Mouse (Mus musculus) neural tube, embryonic 15.5 days (tissue): ENCODE measurements around the gene Jak2. TPM values are rescaled to one million over a fixed set of nuclear protein-coding genes. Genes with fewer than 3 reads are reported as not detected.

ENCODE experiments used
- ATAC-seq: fragments of 200-750 bp; cut with Nextera tagmentation; 2 replicates; pipeline ENCODE4 v1.8.0; 2017; ENCODE audit warnings: mild to moderate bottlenecking, moderate TSS enrichment, moderate library complexity; ENCODE audit not compliant: low FRiP score
- H3K27ac ChIP-seq: fragments of 300-500 bp; sonication (generic); replicated peaks from 2 replicates; pipeline ENCODE4 v1.5.1; 2015; ENCODE audit warnings: mild to moderate bottlenecking, inconsistent platforms
- H3K27me3 ChIP-seq: fragments of 300-500 bp; sonication (generic); replicated peaks from 2 replicates; pipeline ENCODE4 v1.6.1; 2015; ENCODE audit warnings: inconsistent platforms
- H3K36me3 ChIP-seq: fragments of 300-500 bp; sonication (generic); 2 replicates; pipeline ENCODE4 v1.6.1; 2015; ENCODE audit warnings: inconsistent platforms
- H3K4me1 ChIP-seq: fragments of 300-500 bp; sonication (generic); 2 replicates; pipeline ENCODE4 v1.6.1; 2015; ENCODE audit warnings: inconsistent platforms
- H3K4me2 ChIP-seq: fragments of 300-500 bp; sonication (generic); 2 replicates; pipeline ENCODE4 v1.6.1; 2015; ENCODE audit warnings: inconsistent platforms, mild to moderate bottlenecking, moderate library complexity
- H3K4me3 ChIP-seq: fragments of 300-500 bp; sonication (generic); replicated peaks from 2 replicates; pipeline ENCODE4 v1.5.1; 2015; ENCODE audit warnings: mild to moderate bottlenecking, inconsistent platforms
- H3K9ac ChIP-seq: fragments of 300-500 bp; sonication (generic); replicated peaks from 2 replicates; pipeline ENCODE4 v1.6.1; 2015; ENCODE audit warnings: mild to moderate bottlenecking, inconsistent platforms
- H3K9me3 ChIP-seq: fragments of 300-500 bp; sonication (generic); replicated peaks from 2 replicates; pipeline ENCODE4 v1.6.1; 2016; ENCODE audit warnings: inconsistent platforms
- WGBS: fragments of 180-500 bp; shearing (Covaris S2); methylation state at CpG from one replicate; pipeline ENCODE4 v1.1.7; 2015; ENCODE audit warnings: mixed read lengths; 5-methylcytosine and 5-hydroxymethylcytosine counted together
- polyA plus RNA-seq: library from polyadenylated mRNA; unstranded; fragments of >200 nt; fragmentation: Nextera tagmentation; extraction: Ambion mirVana; gene quantifications from 2 replicates; pipeline ENCODE4 v1.2.1, GENCODE M21; 2015

Jak2 gene
- polyA plus RNA-seq, 1 experiment from 2014 or later, result 11.9 TPM

DNA sequence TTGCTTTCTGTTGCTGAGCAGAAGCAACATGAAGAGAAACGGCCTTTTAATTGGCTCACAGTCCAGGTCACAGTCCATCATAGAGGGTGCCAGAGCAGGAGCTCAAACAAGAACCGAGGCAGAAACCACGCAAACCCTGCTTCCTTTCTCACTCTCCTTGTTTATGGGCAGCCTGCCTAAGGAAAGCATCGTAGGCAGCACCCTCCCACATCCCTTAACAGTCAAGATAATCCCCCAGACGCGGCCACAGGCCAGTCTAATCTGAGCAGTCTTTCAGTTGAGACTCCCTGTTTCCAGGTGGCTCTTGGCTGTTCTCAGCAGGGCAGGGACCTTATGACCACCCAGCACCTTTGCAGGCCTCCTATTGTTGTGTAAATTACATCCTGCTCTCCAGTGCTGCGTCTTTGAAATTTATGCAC, 33.8 kb downstream of the Jak2 start:
- no peak overlapping the region for H3K27ac ChIP-seq
- H3K4me1 ChIP-seq, result no peaks in the 10 kb centered on the region
- H3K36me3 ChIP-seq, result peaks cover 24% of the 10 kb centered on the region
- H3K9me3 ChIP-seq, result no peaks in the 10 kb centered on the region
- 23% methylated on average over 7 of the region's 7 CpGs for WGBS
- H3K27me3 ChIP-seq, result no peaks in the 10 kb centered on the region
- H3K4me3 ChIP-seq, result no peak overlapping the region
- no peak for ATAC-seq
- no peak overlapping the region for H3K9ac ChIP-seq
- no peak overlapping the region for H3K4me2 ChIP-seq

DNA sequence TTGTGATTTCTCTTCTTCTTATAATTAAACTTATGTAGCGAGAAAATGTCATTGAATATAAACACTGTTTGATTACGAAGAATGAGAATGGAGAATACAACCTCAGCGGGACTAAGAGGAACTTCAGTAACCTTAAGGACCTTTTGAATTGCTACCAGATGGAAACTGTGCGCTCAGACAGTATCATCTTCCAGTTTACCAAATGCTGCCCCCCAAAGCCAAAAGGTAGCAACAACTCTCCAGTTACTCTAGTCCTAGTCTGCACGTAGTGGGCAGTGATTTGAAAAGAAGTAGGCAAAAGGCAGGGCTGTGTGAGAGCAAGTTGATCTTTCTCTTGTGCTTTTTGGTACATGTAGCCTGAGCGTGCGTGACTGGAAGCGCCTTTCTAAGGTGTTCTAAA, 36.2 kb downstream of the Jak2 start:
- no peak for ATAC-seq

DNA sequence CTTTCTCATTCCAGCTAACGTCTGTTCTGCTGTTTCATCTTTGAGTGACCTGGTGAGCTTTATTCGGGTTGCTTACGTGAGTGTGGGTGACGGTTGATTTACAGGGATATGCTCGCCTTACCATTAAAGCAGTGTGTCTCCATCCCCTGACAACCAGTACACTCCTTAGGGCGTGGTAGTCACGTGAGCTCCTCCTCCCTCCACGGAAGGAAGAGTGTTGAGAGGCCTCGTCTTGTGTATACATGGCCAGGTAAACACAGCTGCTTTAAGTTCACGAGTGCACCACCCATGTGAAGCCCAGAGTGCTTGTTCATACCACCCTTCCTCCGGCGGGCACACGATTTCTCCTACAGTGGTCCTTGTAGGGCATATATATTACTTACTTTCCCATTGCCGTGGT, 39.9 kb downstream of the Jak2 start:
- 90% methylated on average over 14 of the region's 14 CpGs for WGBS
- H3K36me3 ChIP-seq, result peaks cover 45% of the 10 kb centered on the region
- ATAC-seq, result no peak
- H3K4me2 ChIP-seq, result no peak overlapping the region
- H3K9me3 ChIP-seq, result no peaks in the 10 kb centered on the region
- no peak overlapping the region for H3K9ac ChIP-seq
- no peaks in the 10 kb centered on the region for H3K27me3 ChIP-seq
- H3K4me3 ChIP-seq, result no peak overlapping the region
- no peaks in the 10 kb centered on the region for H3K4me1 ChIP-seq
- H3K27ac ChIP-seq, result no peak overlapping the region

More for the DNA sequence above, 36.2 kb downstream of the Jak2 start:
- Histone ChIP-seq H3K9ac (no peak overlapping the region), H3K4me3 (no peak overlapping the region), H3K27ac (no peak overlapping the region), H3K36me3 (peaks cover 40% of the 10 kb centered on the region), H3K4me1 (no peaks in the 10 kb centered on the region), H3K27me3 (no peaks in the 10 kb centered on the region), H3K4me2 (no peak overlapping the region), H3K9me3 (no peaks in the 10 kb centered on the region)
- 70% methylated on average over 8 of the region's 8 CpGs for WGBS

DNA sequence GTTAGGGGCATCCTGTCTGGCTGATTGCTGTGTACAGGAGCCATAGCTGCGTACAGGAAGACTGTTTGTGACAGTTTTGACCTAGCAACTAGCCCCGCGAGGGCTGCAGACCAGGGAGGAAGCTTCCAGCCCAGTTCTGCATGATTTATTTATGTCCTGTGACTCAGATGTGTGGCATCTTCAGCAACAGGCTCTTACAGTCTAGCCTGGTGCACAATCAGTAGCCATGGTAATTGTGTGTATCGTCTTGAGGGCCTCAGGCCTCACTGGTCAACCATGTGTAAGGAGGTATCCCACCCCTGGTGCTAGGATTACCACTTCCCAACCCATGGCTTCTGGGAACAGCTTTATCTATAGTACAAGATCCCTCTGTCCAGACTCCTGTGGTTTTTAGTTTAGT, 40.9 kb downstream of the Jak2 start:
- no peak for ATAC-seq
- WGBS, result 84% methylated on average over 4 of the region's 4 CpGs

DNA sequence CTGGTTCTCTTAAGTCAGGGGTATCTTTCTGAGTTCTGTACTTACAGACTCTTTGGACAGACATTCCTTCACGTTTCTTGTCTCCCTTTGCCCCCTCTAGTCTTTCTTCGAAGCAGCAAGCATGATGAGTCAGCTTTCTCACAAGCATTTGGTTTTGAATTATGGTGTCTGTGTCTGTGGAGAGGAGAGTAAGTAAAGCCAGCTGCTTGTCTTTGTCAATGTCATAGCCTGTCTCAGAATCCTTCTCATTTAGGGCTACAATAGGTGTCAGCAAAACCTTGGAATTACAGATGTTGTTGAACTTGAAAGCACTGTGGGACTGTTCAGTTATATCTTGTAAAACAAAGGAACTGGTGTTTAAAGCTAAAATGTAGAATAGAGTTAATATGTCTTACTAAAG, 43.1 kb downstream of the Jak2 start:
- H3K27ac ChIP-seq, result no peak overlapping the region
- no peak for ATAC-seq
- no peak overlapping the region for H3K9ac ChIP-seq
- no peaks in the 10 kb centered on the region for H3K4me1 ChIP-seq
- peaks cover 60% of the 10 kb centered on the region for H3K36me3 ChIP-seq
- H3K27me3 ChIP-seq, result no peaks in the 10 kb centered on the region
- 65% methylated on average over 2 of the region's 2 CpGs for WGBS
- H3K4me3 ChIP-seq, result no peak overlapping the region
- H3K4me2 ChIP-seq, result no peak overlapping the region
- H3K9me3 ChIP-seq, result no peaks in the 10 kb centered on the region

More for the DNA sequence above, 40.9 kb downstream of the Jak2 start:
- Histone ChIP-seq H3K4me2 (no peak overlapping the region), H3K4me1 (no peaks in the 10 kb centered on the region), H3K4me3 (no peak overlapping the region), H3K27me3 (no peaks in the 10 kb centered on the region), H3K9ac (no peak overlapping the region), H3K27ac (no peak overlapping the region), H3K36me3 (peaks cover 52% of the 10 kb centered on the region), H3K9me3 (no peaks in the 10 kb centered on the region)

DNA sequence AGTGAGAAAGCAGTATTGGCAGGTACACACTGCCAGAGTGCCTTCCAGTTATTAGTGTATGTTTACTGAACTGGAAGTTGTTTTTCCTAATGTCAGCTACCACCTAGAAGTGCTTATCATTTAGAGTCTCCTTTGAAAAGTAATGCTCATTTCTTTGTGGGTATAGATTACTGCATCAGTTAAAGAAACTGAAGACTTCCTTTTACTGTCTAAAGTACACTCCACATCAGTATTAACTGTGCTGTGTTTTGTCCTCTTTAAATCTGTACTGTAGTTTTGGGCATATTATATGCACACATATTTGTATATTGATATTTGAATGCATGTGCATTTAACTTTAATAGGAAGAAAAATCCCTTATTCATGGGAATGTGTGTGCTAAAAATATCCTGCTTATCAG, 44.5 kb downstream of the Jak2 start:
- peaks cover 66% of the 10 kb centered on the region for H3K36me3 ChIP-seq
- H3K9me3 ChIP-seq, result no peaks in the 10 kb centered on the region
- no peaks in the 10 kb centered on the region for H3K27me3 ChIP-seq
- no peaks in the 10 kb centered on the region for H3K4me1 ChIP-seq
- no peak for ATAC-seq
- H3K27ac ChIP-seq, result no peak overlapping the region
- no peak overlapping the region for H3K4me2 ChIP-seq
- H3K4me3 ChIP-seq, result no peak overlapping the region
- H3K9ac ChIP-seq, result no peak overlapping the region

DNA sequence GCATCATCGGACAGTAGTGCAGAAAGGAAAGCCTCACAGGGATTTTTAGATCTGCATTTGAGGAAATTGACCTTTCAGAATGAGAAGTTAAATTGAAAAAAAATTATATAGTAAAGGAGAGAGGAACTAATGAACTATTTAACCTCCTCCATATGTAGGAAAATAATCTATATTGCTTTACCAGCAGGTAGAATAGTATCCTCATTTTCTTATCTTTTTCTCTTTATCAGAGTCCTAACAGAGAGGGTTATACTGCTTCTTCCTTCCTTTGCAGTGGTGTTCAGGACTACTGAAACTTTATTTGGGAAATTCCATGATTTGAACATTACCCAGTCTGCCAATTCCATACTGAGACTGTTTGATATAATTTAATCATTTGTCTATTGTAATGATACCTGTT, 45.7 kb downstream of the Jak2 start:
- Histone ChIP-seq H3K4me1 (no peaks in the 10 kb centered on the region), H3K9ac (no peak overlapping the region), H3K4me3 (no peak overlapping the region), H3K27me3 (no peaks in the 10 kb centered on the region), H3K4me2 (no peak overlapping the region), H3K36me3 (peaks cover 61% of the 10 kb centered on the region), H3K9me3 (no peaks in the 10 kb centered on the region), H3K27ac (no peak overlapping the region)
- no peak for ATAC-seq
- WGBS, result 98% methylated on average over 1 of the region's 1 CpGs

DNA sequence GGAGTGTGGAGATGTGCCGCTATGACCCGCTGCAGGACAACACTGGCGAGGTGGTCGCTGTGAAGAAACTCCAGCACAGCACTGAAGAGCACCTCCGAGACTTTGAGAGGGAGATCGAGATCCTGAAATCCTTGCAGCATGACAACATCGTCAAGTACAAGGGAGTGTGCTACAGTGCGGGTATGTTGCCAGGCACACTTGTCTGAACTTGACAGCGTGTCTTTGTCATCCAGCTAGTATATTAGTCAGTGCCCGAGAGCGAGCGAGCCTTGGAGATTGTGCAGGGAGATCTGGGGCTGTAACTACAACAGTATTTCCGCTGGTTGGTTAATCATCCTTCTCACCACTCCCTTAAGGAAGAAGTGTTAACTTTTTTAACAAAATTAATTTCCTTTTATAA, 49.3 kb downstream of the Jak2 start:
- Histone ChIP-seq H3K9ac (no peak overlapping the region), H3K9me3 (no peaks in the 10 kb centered on the region), H3K4me3 (no peak overlapping the region), H3K4me2 (no peak overlapping the region), H3K27ac (no peak overlapping the region), H3K36me3 (peaks cover 58% of the 10 kb centered on the region), H3K27me3 (no peaks in the 10 kb centered on the region), H3K4me1 (no peaks in the 10 kb centered on the region)
- 93% methylated on average over 13 of the region's 13 CpGs for WGBS
- no peak for ATAC-seq

DNA sequence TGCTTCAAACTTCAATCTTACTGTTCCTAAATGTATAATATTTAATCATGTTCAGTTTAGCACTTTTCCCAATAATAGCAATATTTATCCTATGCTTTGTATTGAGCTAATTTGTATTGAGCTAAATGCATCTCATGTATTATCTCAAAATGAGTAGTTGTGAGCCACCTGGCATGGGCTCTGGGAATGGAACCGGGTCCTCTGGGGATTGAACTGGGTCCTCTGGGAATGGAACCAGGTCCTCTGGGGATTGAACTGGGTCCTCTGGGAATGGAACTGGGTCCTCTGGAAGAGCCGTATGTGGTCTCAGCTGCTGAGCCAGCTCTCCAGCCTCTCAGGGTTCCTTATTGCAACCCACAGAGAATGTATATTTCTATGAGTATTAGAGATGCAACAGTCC, 50.5 kb downstream of the Jak2 start:
- H3K27ac ChIP-seq, result no peak overlapping the region
- H3K9ac ChIP-seq, result no peak overlapping the region
- H3K9me3 ChIP-seq, result no peaks in the 10 kb centered on the region
- H3K27me3 ChIP-seq, result no peaks in the 10 kb centered on the region
- 89% methylated on average over 2 of the region's 2 CpGs for WGBS
- H3K36me3 ChIP-seq, result peaks cover 52% of the 10 kb centered on the region
- no peak overlapping the region for H3K4me2 ChIP-seq
- H3K4me1 ChIP-seq, result no peaks in the 10 kb centered on the region
- H3K4me3 ChIP-seq, result no peak overlapping the region
- ATAC-seq, result no peak

DNA sequence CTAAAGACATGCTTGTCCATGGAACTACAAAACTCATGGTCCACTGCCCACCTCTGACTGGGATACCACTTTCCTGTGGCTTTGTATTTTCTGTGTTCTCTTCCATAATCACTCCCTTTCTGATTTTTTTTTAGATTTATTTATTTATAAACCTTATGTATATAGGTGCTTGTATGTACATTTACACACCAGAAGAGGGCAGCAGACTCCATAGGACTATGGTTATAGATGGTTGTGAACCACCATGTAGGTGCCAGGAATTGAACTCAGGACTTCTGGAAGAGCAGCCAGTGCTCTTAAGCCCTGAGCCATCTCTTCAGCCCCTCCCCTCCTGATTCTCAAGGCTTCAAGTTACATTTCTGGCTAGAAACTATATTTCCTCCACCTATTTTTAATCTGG, 57.2 kb downstream of the Jak2 start:
- Histone ChIP-seq H3K9me3 (no peaks in the 10 kb centered on the region), H3K4me2 (no peak overlapping the region), H3K4me1 (no peaks in the 10 kb centered on the region), H3K36me3 (peaks cover 36% of the 10 kb centered on the region), H3K27me3 (no peaks in the 10 kb centered on the region), H3K27ac (no peak overlapping the region), H3K9ac (no peak overlapping the region), H3K4me3 (no peak overlapping the region)
- ATAC-seq, result no peak

DNA sequence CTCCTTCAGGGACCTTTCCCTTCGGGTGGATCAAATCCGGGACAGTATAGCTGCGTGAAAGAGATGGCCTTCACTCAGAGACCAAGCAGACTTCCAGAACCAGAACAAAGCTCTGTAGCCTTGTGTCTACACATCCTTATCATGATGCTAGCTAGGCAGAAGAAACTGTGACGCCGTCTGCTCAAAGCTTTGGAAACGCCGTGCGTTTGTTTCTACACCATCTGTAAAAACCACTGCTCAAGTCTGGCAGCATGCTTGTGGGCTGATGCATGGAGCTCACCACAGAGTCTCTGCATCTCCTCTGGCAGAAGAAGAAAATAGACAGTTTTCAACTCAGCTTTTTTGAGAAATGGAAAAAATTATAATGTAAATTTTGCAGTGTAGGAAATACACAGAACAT, 60.2 kb downstream of the Jak2 start:
- Histone ChIP-seq H3K9ac (no peak overlapping the region), H3K4me1 (no peaks in the 10 kb centered on the region), H3K27me3 (no peaks in the 10 kb centered on the region), H3K4me3 (no peak overlapping the region), H3K27ac (no peak overlapping the region), H3K9me3 (peaks cover 3% of the 10 kb centered on the region; the same call in 1 of the 2 replicates), H3K36me3 (peaks cover 30% of the 10 kb centered on the region), H3K4me2 (no peak overlapping the region)
- no peak for ATAC-seq
- WGBS, result 93% methylated on average over 8 of the region's 8 CpGs

DNA sequence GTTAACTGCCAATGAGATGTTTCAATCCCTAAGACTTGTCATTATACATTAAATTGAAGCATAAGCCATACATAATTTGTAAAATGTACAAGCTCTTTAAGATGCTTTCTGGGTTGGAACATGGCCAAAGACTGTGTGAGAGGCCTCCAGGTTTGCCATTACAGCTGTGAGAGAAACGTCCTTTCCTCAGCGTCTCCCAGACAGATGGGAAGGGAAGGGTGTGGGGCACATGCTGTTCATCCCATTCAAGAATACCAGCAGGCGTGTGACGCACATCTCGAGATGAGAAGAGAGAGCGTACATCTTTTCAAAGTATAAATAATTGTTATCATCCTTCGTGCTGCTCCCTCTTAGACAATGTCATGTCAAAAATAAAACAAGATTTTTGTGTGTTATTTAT, 61.0 kb downstream of the Jak2 start:
- no peak for ATAC-seq
- no peaks in the 10 kb centered on the region for H3K4me1 ChIP-seq
- no peak overlapping the region for H3K27ac ChIP-seq
- H3K27me3 ChIP-seq, result no peaks in the 10 kb centered on the region
- WGBS, result 57% methylated on average over 7 of the region's 7 CpGs
- no peak overlapping the region for H3K9ac ChIP-seq
- no peak overlapping the region for H3K4me3 ChIP-seq
- peaks cover 30% of the 10 kb centered on the region for H3K36me3 ChIP-seq
- H3K4me2 ChIP-seq, result no peak overlapping the region
- H3K9me3 ChIP-seq, result peaks cover 5% of the 10 kb centered on the region; the same call in 1 of the 2 replicates

DNA sequence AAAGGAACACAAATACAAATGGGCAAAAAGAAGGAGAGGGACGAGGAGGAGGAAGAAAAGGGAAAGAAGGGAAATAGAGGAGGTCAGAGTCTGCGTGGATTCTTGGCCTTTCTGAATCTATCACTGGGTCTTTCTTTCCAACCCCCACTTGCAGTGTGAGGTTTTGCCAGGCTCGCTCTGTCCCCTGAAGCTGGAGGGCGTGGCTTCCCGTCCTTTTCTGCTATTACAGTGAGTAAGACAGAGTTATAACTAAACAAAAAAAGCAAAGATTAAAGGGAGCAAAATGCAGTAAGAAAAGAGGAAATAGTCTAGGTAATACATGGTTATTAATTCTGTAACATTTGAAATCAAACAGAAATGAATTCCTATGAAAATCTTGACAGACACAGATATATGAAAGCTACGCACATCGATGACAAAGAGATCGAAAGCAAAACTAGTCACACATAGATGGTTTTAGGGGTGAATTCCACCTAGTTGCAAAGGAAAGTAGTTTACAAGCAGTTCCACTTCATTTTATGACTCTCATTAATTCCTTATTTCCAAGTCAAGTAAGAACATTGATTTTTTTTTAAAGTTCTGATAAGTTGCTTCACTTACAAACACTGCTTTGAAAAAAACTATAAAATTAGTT, 71.9 kb downstream of the Jak2 start:
- ATAC-seq, result no peak
- no peak overlapping the region for H3K4me3 ChIP-seq
- H3K9ac ChIP-seq, result no peak overlapping the region
- H3K27me3 ChIP-seq, result no peaks in the 10 kb centered on the region
- peaks cover 5% of the 10 kb centered on the region for H3K4me1 ChIP-seq
- H3K27ac ChIP-seq, result no peak overlapping the region
- WGBS, result 86% methylated on average over 8 of the region's 8 CpGs
- no peaks in the 10 kb centered on the region for H3K9me3 ChIP-seq
- no peaks in the 10 kb centered on the region for H3K36me3 ChIP-seq
- no peak overlapping the region for H3K4me2 ChIP-seq
